Mouse (Mus musculus) frontal cortex, adult 2 months (tissue): ENCODE data around the gene Bfsp1. TPM values are rescaled to one million over a fixed set of nuclear protein-coding genes. Genes with fewer than 3 reads are reported as not detected.

Experiments
- DNase-seq, 2 experiments: peaks; one replicate each; pipeline ENCODE4 v3.0.0; 2022; ENCODE audit warnings: low spot score in 1 of 2; ENCODE audit errors: extremely low spot score in 1 of 2
- polyA plus RNA-seq: library from polyadenylated mRNA; depleted of rRNA; stranded (reverse); fragments of >200 nt; gene quantifications from 2 replicates; pipeline ENCODE4 v1.2.3, GENCODE M21; 2012; rRNA removed

Bfsp1 gene
- polyA plus RNA-seq, 1 experiment, result 1.0 TPM

DNA sequence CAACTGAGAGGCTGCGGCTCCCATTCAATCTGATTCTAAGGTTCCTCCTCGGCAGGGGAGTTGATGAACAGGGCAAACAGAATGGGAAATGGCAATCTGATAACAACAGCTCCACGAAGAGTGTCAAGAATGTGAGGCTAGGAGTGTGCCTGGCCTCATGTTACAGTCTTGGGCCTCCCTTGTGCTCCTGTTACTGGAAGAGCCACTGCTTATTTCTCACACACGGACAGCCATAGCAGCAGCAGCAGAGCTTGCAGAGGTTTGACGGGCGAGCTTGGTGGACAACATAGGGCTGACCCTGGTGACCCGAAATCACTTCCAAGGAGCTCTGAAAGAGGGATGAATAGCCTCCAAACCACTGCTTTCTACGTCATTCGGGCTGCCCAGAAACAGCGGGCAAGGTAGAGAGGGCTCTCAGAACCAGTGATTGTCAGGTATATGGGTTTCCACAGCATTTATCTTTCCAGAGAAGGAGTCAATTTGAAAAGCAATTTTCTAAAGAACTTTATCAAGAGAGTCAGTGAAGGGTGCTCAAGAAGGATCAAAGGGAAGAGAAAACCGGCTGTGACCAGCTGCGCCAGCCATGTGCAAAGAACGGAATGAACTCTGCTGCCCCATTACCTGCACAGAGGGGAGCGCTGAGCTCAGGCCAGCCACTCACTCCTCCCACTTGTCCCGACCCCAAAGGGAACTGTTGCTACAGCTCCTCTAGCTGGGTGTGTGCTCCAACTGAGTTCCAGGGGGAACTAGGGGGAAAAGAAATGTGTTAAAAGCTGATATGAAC, 56.6 kb downstream of the Bfsp1 start:
- no peak for DNase-seq

DNA sequence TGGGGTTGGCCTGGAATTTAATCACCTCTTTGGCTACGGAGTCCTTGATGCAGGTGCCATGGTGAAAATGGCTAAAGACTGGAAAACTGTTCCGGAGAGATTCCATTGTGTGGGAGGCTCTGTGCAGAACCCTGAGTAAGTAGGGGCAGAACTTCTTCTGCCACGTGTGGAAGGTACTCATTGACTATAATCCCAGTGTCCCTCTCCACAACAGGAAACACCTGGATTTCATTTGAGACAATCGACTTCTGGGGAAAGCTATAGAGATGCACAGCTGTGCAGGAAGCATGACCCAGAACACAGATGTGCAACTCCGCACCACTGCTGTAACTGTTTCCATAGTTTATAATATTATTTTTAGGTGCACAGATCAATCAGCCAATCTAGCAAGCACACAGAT, 61.9 kb downstream of the Bfsp1 start:
- no peak for DNase-seq

DNA sequence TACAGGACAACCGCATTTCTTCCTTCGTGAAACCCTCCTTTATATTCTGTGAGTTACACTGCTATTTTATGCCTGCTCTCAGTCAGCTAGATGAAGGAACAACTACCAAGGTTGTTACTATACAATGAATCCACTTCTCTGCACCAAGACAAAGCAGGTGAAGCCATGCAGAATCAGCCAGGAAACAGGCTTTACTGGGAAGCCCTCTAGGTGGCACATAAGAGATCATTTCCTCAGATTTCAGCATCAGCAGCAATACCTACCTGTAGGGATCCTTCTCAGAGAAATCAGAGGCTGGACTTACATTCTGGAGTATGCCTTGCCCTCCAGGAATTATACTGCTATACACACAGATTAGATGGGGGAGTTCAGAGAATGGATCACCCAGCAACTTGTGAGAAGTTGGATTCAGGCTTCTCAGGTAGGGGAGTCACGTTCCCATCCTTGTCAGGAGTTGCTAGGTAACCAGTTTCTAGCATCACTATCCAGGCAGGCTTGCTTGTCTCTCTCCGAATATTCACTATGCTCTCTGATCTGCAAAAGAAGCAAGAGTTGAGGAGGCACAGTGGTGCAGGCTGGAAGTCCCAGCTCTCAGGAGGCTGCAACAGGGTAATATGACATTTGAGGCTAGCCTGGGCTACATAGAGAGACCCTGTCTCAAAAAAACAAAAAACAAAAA, 66.5 kb downstream of the Bfsp1 start:
- DNase-seq, result no peak

DNA sequence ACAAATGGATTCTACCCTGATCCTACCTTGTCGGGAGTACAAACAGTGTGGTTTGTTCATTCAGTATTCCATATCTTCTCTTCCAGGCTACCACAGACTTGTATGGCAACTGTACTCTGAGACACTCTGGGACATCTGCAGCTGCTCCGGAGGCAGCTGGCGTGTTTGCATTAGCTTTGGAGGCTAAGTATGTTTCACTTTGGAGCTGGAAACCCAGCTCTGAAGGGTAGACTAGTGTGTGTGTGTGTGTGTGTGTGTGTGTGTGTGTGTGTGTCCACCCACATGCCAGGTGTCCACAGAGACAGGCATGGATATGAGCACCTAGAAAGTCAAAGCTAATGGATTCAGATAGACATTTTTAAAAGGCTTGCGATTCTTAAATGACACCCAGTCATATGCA, 67.1 kb downstream of the Bfsp1 start:
- peak in 1 of 2 experiments; percentile 42 for DNase-seq

DNA sequence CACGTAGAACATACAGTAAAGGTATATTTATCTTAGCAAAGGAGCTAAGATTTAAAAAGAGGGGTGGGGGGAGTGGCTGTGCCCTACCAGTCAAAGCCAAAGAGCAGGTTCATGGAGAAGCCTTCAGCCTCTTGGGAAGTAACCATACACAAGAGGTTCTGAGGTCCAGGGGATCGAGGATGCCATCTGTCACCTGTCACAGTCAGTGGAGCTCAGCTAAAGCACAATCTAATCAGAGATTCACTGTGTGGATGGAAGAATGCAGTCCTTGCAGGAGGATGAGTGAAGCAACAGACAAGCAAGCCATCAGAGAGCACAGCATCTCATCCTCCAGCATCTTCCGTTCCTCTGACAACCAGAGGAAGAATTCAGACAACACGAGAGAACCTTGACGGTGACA, 73.1 kb downstream of the Bfsp1 start:
- DNase-seq, result no peak

DNA sequence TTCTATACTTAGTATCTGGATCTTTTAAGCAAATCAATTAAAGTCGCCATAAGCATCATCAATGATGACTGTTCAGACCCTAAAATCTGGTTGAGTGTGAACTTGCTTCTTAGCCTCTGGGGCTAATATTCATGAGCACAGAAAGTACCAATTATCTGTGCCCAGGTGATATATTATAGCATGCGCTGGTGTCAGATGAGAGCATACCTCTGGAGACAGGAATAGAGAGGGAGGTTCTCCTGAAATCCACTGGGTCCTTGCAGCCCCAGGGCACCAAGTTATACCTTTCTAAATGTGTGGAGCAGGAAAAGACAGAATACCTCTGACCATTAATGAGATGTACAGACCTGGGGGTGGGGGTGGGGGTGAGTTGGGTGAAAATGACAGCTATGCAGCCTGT, 82.7 kb downstream of the Bfsp1 start:
- no peak for DNase-seq

Other genes starting within 250 kb of the Bfsp1 start
- 148 and 157 TPM in 2 replicates for gene Dstn, start 52.1 kb upstream of the Bfsp1 start, polyA plus RNA-seq
- 71.3 and 72.4 TPM in 2 replicates for gene Rrbp1, start 148.1 kb upstream of the Bfsp1 start, polyA plus RNA-seq
- not detected in 2 replicates for gene Banf2, start 169.9 kb upstream of the Bfsp1 start, polyA plus RNA-seq